Mouse (Mus musculus) kidney, postnatal 0 days (tissue): ENCODE results near the gene Srxn1. TPM values are rescaled to one million over a fixed set of nuclear protein-coding genes. Genes with fewer than 3 reads are reported as not detected.
A peak's percentile ranks its signal among the peaks of the same experiment; 100 is the strongest.

Experiments used
- ATAC-seq: fragments of 200-750 bp; cut with Nextera tagmentation; replicated peaks from 2 replicates; pipeline ENCODE4 v1.8.0; 2017; ENCODE audit warnings: low read depth, moderate number of reproducible peaks, moderate TSS enrichment, moderate library complexity; ENCODE audit not compliant: low FRiP score
- DNase-seq: peaks from one replicate; pipeline ENCODE4 v3.0.0-alpha.2; 2016; ENCODE audit warnings: low spot score
- H3K27ac ChIP-seq: fragments of 300-500 bp; sonication (generic); 2 replicates; pipeline ENCODE4 v1.5.1; 2014; ENCODE audit warnings: mild to moderate bottlenecking
- H3K27me3 ChIP-seq: fragments of 300-500 bp; sonication (generic); 2 replicates; pipeline ENCODE4 v1.6.1; 2014; ENCODE audit warnings: low read length, mixed read lengths; ENCODE audit not compliant: insufficient read depth
- H3K36me3 ChIP-seq: fragments of 300-500 bp; sonication (generic); 2 replicates; pipeline ENCODE4 v1.6.1; 2014; ENCODE audit warnings: low read length, mixed read lengths; ENCODE audit not compliant: insufficient read depth
- H3K4me1 ChIP-seq: fragments of 300-500 bp; sonication (generic); replicated peaks from 2 replicates; pipeline ENCODE4 v1.6.1; 2014; ENCODE audit warnings: antibody characterized with exemption, low read length, mixed read lengths; ENCODE audit not compliant: insufficient read depth
- H3K4me2 ChIP-seq: fragments of 300-500 bp; sonication (generic); 2 replicates; pipeline ENCODE4 v1.6.1; 2014; ENCODE audit warnings: mild to moderate bottlenecking, low read length, moderate library complexity, mixed read lengths
- H3K4me3 ChIP-seq: fragments of 300-500 bp; sonication (generic); replicated peaks from 2 replicates; pipeline ENCODE4 v1.5.1; 2014; ENCODE audit warnings: low read depth, low read length
- H3K9ac ChIP-seq: fragments of 300-500 bp; sonication (generic); 2 replicates; pipeline ENCODE4 v1.6.1; 2014; ENCODE audit warnings: low read depth, low read length
- H3K9me3 ChIP-seq: fragments of 300-500 bp; sonication (generic); replicated peaks from 2 replicates; pipeline ENCODE4 v1.6.1; 2016; ENCODE audit warnings: low read length, inconsistent platforms, mixed read lengths
- CTCF ChIP-seq: IDR thresholded peaks from 2 replicates; pipeline ENCODE4 v1.5.1; 2016; ENCODE audit warnings: antibody characterized with exemption, low read depth, mild to moderate bottlenecking, moderate library complexity
- WGBS: fragments of 180-500 bp; shearing (Covaris S2); extraction: QIAGEN DNeasy Blood & Tissue Kit; methylation state at CpG from one replicate; pipeline ENCODE4 v1.1.7; 2014; 5-methylcytosine and 5-hydroxymethylcytosine counted together
- polyA plus RNA-seq: library from polyadenylated mRNA; unstranded; fragments of >200 nt; fragmentation: Nextera tagmentation; extraction: Ambion mirVana; gene quantifications from 2 replicates; pipeline ENCODE4 v1.2.1, GENCODE M21; 2015

The Srxn1 gene
- polyA plus RNA-seq, 1 experiment from 2014 or later, result 20.3 TPM

DNA sequence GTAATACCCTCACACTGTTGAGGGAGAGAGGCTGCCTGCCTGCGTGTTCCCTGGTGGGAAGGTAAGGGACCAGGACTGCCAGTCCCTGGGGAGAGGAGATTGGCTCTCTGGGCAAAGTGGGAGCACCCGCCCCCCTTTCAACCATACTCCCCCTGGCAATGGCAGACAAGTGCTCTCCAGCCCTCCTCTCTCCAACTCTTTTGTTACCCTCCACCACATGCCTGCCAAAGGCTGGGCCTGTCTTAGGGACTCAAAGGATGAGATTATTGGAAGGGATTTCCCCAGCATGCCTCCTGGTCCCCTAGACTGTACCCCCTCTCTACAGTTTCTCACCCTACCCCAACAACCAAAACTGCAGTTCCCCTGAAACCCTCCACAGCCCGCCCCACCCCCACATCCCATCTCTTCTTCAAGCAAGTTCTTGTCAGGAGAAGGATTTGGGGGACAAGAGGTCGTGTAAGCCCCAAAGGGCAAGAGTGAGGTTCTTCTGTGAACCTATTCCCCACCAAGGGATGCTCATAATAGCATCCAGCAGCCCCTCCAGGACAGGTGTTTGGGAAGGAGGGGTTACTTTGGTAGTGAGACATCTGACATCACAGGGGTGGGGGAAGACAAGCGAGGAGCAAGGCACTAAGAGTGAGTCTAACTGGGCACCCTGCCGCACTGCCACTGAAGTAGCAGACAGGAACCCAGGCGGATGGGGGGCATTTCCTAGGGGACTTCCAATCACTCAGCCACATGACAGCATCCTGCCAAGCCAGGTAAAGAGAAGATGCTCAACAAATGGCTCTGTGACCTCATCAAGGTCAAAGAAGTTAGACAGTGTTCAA, 22.6 kb upstream of the Srxn1 start:
- no peak overlapping the region for H3K9ac ChIP-seq
- ATAC-seq, result 0 out of 2 replicates have a peak, but pooled peaks have one; percentile 11
- H3K27me3 ChIP-seq, result peaks cover 41% of the 10 kb centered on the region
- H3K36me3 ChIP-seq, result no peaks in the 10 kb centered on the region
- peak overlapping the region; percentile 56; the same call in 1 of the 2 replicates for H3K4me2 ChIP-seq
- 21% methylated on average over 7 of the region's 7 CpGs for WGBS
- no peak overlapping the region for H3K27ac ChIP-seq
- no peak overlapping the region for H3K4me3 ChIP-seq
- peaks cover 3% of the 10 kb centered on the region; the same call in 1 of the 2 replicates for H3K4me1 ChIP-seq
- no peak for DNase-seq
- H3K9me3 ChIP-seq, result no peaks in the 10 kb centered on the region
- TF ChIP-seq CTCF, result no peak

DNA sequence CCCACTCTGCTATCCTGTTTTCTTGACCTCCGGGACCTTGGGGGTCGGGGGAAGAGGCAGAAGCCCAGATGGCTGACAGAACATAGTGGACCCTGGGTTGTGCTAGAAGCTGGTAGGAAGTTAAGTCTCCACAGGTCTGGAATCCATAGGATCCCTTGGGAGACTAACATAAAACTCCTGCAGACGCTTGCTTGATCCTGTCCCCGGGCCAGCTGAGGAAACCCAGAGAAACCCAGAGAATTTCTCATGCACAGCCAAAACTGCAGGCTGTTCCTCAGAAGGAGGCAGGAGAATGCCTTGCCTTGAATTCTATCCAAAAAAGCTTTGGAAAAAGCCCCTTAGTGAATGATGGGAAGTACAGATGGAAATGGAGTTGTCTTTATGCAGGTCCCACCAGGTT, 21.9 kb upstream of the Srxn1 start:
- no peak overlapping the region for H3K4me2 ChIP-seq
- no peak overlapping the region for H3K9ac ChIP-seq
- no peaks in the 10 kb centered on the region for H3K9me3 ChIP-seq
- no peak for ATAC-seq
- H3K4me3 ChIP-seq, result no peak overlapping the region
- H3K36me3 ChIP-seq, result no peaks in the 10 kb centered on the region
- H3K4me1 ChIP-seq, result peaks cover 3% of the 10 kb centered on the region; the same call in 1 of the 2 replicates
- peaks cover 41% of the 10 kb centered on the region for H3K27me3 ChIP-seq
- WGBS, result 63% methylated on average over 4 of the region's 4 CpGs
- no peak for TF ChIP-seq CTCF
- H3K27ac ChIP-seq, result no peak overlapping the region
- DNase-seq, result no peak

DNA sequence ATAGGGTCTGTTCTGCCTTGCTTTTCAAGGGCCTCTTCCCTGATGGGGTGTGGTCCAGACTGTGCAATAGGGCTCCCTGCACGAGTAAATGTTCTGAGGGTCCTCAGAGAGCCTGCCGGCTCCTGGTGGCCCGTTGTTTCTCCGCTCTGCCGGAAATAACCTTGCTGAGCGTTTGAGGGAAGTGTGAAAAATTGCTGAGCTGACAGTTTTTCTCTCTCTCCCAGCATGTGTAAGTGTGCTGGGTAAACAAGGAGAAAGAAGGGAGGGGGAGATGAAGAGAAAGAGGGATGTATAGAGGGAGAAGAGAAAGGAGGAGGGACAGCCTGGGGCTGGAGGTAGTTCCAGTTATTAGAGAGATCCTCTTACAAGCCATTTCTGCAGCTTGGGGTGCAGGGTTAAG, 21.0 kb upstream of the Srxn1 start:
- ATAC-seq, result no peak
- no peaks in the 10 kb centered on the region for H3K9me3 ChIP-seq
- H3K4me2 ChIP-seq, result no peak overlapping the region
- H3K27ac ChIP-seq, result no peak overlapping the region
- TF ChIP-seq CTCF, result no peak
- H3K4me3 ChIP-seq, result no peak overlapping the region
- no peak for DNase-seq
- H3K36me3 ChIP-seq, result no peaks in the 10 kb centered on the region
- peaks cover 39% of the 10 kb centered on the region for H3K27me3 ChIP-seq
- no peak overlapping the region for H3K9ac ChIP-seq
- 47% methylated on average over 6 of the region's 6 CpGs for WGBS
- peaks cover 3% of the 10 kb centered on the region; the same call in 1 of the 2 replicates for H3K4me1 ChIP-seq

DNA sequence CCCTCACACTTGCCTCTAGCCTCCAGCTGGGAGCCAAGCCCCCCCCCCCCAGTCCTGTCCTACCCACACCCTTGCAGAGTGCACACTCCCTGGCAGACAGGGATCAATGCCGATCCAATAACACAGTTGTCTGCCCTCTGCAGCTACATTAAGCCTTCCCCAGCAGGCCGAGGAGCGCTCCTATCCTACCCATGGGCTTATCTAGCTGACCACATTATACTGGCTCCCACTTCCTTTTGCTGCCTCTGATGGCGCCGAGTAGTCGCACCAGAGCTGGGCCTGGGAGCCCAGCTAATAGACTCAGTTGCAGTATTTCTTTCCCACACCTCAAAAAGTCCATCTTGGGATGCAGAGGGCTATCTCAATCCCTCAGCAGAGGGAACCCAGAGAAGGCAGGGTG, 19.9 kb upstream of the Srxn1 start:
- peaks cover 3% of the 10 kb centered on the region; the same call in 1 of the 2 replicates for H3K4me1 ChIP-seq
- ATAC-seq (no peak), DNase-seq (no peak)
- H3K36me3 ChIP-seq, result no peaks in the 10 kb centered on the region
- WGBS, result 83% methylated on average over 6 of the region's 6 CpGs
- H3K27me3 ChIP-seq, result peaks cover 37% of the 10 kb centered on the region
- H3K27ac ChIP-seq, result no peak overlapping the region
- H3K9me3 ChIP-seq, result no peaks in the 10 kb centered on the region
- H3K4me2 ChIP-seq, result no peak overlapping the region
- H3K9ac ChIP-seq, result no peak overlapping the region
- no peak for TF ChIP-seq CTCF
- H3K4me3 ChIP-seq, result no peak overlapping the region

DNA sequence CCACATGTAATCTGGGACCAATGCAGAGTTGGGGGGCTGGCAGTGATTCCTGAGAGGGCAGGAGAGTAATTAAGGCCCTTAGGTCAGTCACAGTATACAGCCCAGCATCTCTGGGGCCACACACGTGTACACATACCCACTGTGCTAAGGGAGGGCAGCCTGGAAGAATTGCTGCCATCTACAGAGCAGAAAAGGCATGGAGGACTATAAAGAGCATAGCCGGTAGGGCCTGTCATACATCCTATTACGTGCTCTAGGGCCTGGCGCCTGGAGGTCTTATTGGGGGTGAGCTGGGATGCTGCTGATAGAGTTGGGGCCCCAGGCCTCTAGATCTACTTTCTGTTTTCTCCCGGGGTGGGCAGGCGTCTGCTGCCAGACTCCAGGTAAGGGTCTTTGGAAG, 18.9 kb upstream of the Srxn1 start:
- no peak for TF ChIP-seq CTCF
- Histone ChIP-seq H3K27ac (no peak overlapping the region), H3K9ac (no peak overlapping the region), H3K4me3 (no peak overlapping the region), H3K36me3 (no peaks in the 10 kb centered on the region), H3K9me3 (no peaks in the 10 kb centered on the region), H3K27me3 (peaks cover 39% of the 10 kb centered on the region), H3K4me2 (no peak overlapping the region), H3K4me1 (0 out of 2 replicates have a peak, but pooled peaks cover 3% of the 10 kb centered on the region)
- 73% methylated on average over 6 of the region's 6 CpGs for WGBS
- DNase-seq (no peak), ATAC-seq (no peak)

DNA sequence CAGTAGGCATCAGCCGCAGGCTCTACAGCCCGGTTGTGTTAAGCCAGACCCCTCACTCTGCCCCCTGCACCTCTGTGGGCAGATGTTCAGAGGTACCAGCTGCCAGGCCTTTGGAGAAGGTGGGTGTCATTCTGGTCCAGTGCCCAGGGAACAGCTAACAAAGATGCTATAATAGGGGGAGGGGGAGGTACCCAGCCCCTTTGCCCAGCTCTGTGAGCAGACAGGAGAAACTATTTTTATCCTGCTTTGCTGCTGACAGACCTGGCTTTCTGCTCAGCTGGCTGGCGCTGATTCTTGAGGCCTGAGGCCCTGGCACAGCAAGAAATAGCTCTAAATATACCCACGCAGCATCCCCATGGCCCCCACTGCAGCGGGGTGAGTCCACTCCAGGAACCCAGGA, 18.2 kb upstream of the Srxn1 start:
- WGBS, result 83% methylated on average over 5 of the region's 5 CpGs
- peaks cover 42% of the 10 kb centered on the region for H3K27me3 ChIP-seq

More for the DNA sequence above, 18.2 kb upstream of the Srxn1 start:
- TF ChIP-seq CTCF, result no peak
- ATAC-seq (no peak), DNase-seq (no peak)
- H3K36me3 ChIP-seq, result no peaks in the 10 kb centered on the region
- H3K27ac ChIP-seq, result no peak overlapping the region
- no peak overlapping the region for H3K9ac ChIP-seq
- H3K9me3 ChIP-seq, result no peaks in the 10 kb centered on the region
- H3K4me2 ChIP-seq, result no peak overlapping the region
- no peak overlapping the region for H3K4me3 ChIP-seq
- no peaks in the 10 kb centered on the region for H3K4me1 ChIP-seq
